Mouse (Mus musculus) urinary bladder, postnatal 4 days (tissue): ENCODE data around the gene Cryba1.

Source experiments
- DNase-seq, 2 experiments: peaks; one replicate each; pipeline ENCODE4 v3.0.0; 2021 to 2022; ENCODE audit warnings: low spot score in 2 of 2

Gene Cryba1

GRCm38 (mm10) chr11:77719055-77719454 lies 6.0 kb downstream of the Cryba1 start:
- DNase-seq, result no peak

- DNase-seq, result no peak
Measured at GRCm38 (mm10) chr11:77713736-77714135, 11.3 kb downstream of the Cryba1 start.

- no peak for DNase-seq
Measured at GRCm38 (mm10) chr11:77709039-77709438, 16.0 kb downstream of the Cryba1 start.

- no peak for DNase-seq
Measured at GRCm38 (mm10) chr11:77705920-77706319, 19.2 kb downstream of the Cryba1 start.

GRCm38 (mm10) chr11:77697232-77697631 lies 27.9 kb downstream of the Cryba1 start:
- no peak for DNase-seq

- no peak for DNase-seq
Measured at GRCm38 (mm10) chr11:77693026-77693425, 32.1 kb downstream of the Cryba1 start.

- peak; percentile 54 to 61 for DNase-seq
Measured at GRCm38 (mm10) chr11:77687541-77688131, 37.4 kb downstream of the Cryba1 start.

- peak; percentile 64 to 68 for DNase-seq
Measured at GRCm38 (mm10) chr11:77686841-77687540, 38.1 kb downstream of the Cryba1 start.

- DNase-seq, result peak; percentile 39 to 62
Measured at GRCm38 (mm10) chr11:77686346-77686840, 38.7 kb downstream of the Cryba1 start.

GRCm38 (mm10) chr11:77685383-77686265 lies 39.5 kb downstream of the Cryba1 start, which contains the start of gene Nufip2:
Gene Nufip2 (plus strand): TSS chr11:77686155.
- DNase-seq, result peak; percentile 99

- no peak for DNase-seq
Measured at GRCm38 (mm10) chr11:77684896-77685295, 40.2 kb downstream of the Cryba1 start.

GRCm38 (mm10) chr11:77680018-77680417 lies 45.1 kb downstream of the Cryba1 start:
- DNase-seq, result no peak

GRCm38 (mm10) chr11:77673428-77673991 lies 51.6 kb downstream of the Cryba1 start:
- no peak for DNase-seq

- DNase-seq, result no peak
Measured at GRCm38 (mm10) chr11:77672746-77673145, 52.3 kb downstream of the Cryba1 start.
